Mouse (Mus musculus) myocyte (in vitro differentiated cells): ENCODE measurements around the gene Myt1l.

Experiments used
- E2F4 ChIP-seq: IDR thresholded peaks from one replicate; pipeline ENCODE4 v1.6.1; 2011; ENCODE audit warnings: mild to moderate bottlenecking, control low read depth, moderate library complexity; ENCODE audit not compliant: insufficient read depth
- MAX ChIP-seq: IDR thresholded peaks from one replicate; pipeline ENCODE4 v1.6.1; 2011; ENCODE audit warnings: low read depth, mild to moderate bottlenecking, control low read depth
- POLR2A ChIP-seq: IDR thresholded peaks from one replicate; pipeline ENCODE4 v1.6.1; 2011; ENCODE audit warnings: low read depth, mild to moderate bottlenecking, control low read depth, moderate library complexity; ENCODE audit not compliant: insufficient read length
- REST ChIP-seq: IDR thresholded peaks from one replicate; pipeline ENCODE4 v1.6.1; 2011; ENCODE audit warnings: mild to moderate bottlenecking, control low read depth, moderate library complexity; ENCODE audit not compliant: insufficient read depth, insufficient read length
- TCF12 ChIP-seq: IDR thresholded peaks from one replicate; pipeline ENCODE4 v1.6.1; 2011; ENCODE audit warnings: mild to moderate bottlenecking, control low read depth; ENCODE audit not compliant: poor library complexity, insufficient read depth, severe bottlenecking
- TCF3 ChIP-seq: IDR thresholded peaks from one replicate; pipeline ENCODE4 v1.6.1; 2011; ENCODE audit warnings: low read depth, control low read depth; ENCODE audit not compliant: insufficient read length
- USF1 ChIP-seq: IDR thresholded peaks from one replicate; pipeline ENCODE4 v1.6.1; 2011; ENCODE audit warnings: low read depth, mild to moderate bottlenecking, control low read depth, moderate library complexity

DNA sequence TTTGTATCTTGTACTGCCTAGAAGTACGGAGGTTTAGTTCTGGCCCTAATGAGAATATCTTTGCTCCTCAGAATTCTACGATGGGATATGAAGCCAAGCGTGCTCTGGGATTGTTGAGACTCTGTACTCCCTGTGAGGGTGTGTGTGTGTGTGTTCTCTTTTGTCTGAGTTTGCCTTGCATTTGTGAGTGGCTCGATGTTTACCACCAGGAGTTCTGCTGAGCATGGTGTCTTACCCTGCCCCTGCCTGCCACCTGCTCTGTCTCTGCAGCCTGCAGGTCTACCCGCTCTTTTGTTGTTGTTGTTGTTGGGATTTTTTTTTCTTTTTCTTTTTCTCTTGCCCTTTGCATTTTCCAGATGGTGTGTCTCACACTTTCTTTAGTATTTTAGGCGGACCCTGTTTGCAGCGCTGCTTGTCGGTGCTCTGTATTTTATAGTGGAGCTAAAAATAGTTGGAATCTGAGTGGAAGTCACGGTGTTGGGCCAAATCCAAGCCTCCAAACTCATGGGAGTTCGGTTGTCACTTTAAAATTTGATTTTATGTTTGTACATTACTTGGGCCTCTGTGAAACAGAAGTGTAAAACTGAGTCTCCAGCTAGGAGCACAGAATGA, 41.7 kb upstream of the Myt1l start:
- TF ChIP-seq POLR2A (no peak), TCF12 (no peak), E2F4 (no peak), USF1 (no peak), MAX (no peak), REST (no peak), TCF3 (no peak)
